Mouse (Mus musculus) liver (tissue): ENCODE results near the gene Olfr394.
"Not testable (repeated sequence)": the region's sequence is repeated elsewhere in the genome, so short reads cannot be mapped to it uniquely, and the experiment has no call there.

ENCODE experiments used
- DNase-seq: peaks from one replicate; pipeline ENCODE4 v3.0.0-alpha.2; 2020; ENCODE audit warnings: mixed read lengths

Olfr394 gene

DNA sequence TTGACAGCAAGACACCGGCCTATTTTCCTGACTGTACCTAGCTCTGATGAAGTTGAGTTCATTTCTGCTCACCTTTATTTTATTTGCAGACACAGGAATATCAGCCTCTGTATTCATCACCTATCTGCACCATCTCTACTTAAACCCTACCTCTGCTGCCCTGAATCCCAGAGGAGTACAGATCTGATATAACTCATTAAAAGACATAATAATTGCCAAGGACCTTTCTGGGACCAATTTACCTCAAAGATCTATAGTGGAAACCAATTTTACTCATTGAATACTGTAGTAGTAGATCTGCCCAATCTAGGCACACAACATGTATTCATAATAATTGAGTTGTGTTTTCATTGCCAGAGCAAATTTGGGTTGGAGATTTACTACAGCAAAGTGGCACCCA is at the start of gene Olfr394:
Gene Olfr394, minus strand, starts transcription at position 101 of the 400 bp plus-strand sequence.
- no peak for DNase-seq

DNA sequence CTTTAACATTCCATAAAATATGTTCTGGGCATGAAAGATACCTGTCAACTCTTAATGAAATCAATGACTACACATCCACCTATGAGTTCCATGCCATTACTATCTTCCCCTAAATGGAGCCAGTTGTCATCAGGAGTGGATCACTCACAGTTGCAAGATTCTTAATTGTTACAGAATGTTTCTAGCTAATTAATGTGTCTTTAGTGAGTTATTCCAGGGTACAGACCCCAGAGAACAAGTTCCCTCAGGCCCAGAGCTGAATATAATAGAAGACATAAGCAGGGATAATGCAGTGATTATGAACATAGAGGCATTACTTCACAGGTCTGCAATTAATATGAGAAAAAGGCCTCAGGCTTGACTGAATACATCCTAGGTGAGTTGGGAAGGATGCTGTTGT is 45.8 kb upstream of the Olfr394 start, which contains the start of gene Olfr23:
Gene Olfr23, plus strand, starts transcription at position 301 of the 400 bp plus-strand sequence.
- no peak for DNase-seq

DNA sequence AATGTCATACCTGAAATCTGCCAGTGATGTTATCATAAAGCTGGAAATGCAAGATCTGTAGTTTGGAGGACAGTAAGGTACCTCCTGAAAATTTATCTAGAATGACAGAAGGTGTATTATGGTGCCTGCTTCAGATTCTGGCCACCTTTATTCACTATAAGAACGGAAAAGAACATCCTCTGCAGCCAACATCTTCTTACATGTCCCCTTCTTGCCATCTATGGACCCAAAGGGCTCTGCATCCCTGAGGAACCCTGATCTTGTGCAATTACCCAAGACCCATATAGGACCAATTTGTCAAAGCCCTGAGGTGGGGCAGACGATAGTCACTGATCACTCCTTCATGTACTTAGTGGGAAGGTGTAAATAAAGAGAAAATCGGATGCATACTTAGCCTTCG is 18.6 kb upstream of the Olfr394 start, which contains the start of gene Olfr395:
Gene Olfr395, minus strand, starts transcription at position 101 of the 400 bp plus-strand sequence.
- DNase-seq: not testable (repeated sequence)

GRCm38 (mm10) chr11:73851354-73851753 is 39.2 kb downstream of the Olfr394 start, which contains the start of gene Olfr393:
Gene Olfr393, minus strand, starts transcription at chr11:73851454.
- DNase-seq: no peak
